Mouse (Mus musculus) cerebellum, postnatal 10 days (tissue): Measurements from ENCODE around the gene Tlr12.
"Not testable (repeated sequence)": the region's sequence is repeated elsewhere in the genome, so short reads cannot be mapped to it uniquely, and the experiment has no call there.

ENCODE experiments used
- DNase-seq, 2 experiments: peaks; one replicate each; pipeline ENCODE4 v3.0.0; 2021; ENCODE audit warnings: mixed read lengths in 2 of 2

Gene Tlr12

DNA sequence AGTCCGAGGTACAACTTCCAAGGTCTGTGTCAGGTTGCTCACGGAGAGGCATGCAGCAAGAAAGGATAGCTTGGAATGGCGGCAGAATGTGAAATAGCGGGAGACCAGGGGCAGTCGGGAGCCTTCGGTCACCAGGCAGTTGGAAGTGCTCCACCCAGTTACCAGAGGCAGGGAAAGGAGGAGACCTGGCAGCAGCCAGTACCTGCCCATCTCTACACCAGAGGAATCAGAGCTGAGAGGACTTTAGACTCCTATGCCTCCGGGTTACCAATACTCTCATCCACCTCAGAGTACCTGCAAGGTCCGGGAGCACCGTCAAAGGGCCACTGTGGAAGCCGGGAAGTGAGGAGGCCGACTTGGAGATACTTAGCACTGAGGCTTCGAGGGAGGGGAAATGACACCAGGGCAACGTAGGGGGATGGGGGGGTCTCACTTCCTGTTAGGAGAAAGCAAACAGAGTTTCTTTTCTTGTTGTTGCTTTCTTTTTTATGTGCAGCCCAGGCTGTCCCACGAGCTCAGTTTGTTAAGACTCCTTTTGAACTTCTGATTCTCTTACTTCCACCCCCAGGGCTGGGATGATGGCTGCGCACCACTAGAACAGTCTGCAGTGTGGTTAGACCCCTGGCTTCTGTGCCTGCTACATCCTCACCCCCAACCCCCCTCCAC lies at the start of gene Tlr12:
Gene Tlr12 (minus strand): TSS at position 374 of the 666 bp plus-strand sequence.
- DNase-seq: no peak

DNA sequence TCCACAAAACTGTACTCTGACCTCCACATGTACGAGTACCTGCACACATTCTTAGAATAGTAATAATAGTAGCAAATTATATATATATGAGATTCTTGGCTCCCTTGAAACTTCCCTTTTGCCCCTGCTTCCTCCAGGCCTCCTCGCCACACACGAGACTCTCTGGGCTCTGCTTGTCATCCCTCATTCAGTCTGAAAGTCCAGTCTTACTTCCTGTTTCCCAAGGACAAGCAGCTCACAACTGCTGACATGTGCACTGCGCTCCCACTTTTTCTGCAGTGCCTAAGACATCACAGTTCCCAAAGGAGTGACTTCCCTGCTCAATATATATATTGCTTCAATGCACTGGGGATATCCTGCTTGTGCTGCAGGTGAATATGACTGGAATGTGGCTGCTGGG lies 48.8 kb upstream of the Tlr12 start:
- DNase-seq: not testable (repeated sequence)

DNA sequence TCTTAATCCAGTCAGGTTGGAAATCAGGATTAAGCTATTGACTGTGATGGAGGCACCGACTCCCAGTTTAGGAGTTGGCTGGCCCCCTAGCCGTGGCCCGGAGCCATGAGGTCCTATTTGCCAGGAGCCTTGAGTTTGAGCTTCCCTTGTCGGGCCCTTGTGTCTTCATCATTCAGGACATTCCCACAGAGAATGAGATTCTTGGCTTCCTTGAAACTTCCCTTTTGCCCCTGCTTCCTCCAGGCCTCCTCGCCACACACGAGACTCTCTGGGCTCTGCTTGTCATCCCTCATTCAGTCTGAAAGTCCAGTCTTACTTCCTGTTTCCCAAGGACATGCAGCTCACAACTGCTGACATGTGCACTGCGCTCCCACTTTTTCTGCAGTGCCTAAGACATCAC lies 47.9 kb upstream of the Tlr12 start:
- DNase-seq: peak; percentile 78 to 85

DNA sequence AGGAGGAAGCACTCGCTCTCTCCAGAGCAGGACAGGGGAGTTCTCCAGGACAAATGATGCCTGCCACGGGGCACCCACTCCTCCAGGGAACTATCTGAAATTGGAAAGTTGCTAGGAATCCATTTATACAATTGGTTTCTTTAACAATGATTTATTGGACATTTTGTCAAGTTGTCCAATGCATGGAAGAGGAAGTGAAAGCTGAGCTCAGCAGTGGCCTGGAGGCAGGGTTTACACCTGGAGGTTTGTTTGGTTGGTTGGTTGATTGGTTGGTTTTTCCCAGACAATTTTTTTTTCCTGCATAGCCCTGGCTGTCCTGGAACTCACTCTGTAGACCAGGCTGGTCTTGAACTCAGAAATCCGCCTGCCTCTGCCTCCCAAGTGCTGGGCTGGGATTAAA lies 45.6 kb upstream of the Tlr12 start:
- no peak for DNase-seq

DNA sequence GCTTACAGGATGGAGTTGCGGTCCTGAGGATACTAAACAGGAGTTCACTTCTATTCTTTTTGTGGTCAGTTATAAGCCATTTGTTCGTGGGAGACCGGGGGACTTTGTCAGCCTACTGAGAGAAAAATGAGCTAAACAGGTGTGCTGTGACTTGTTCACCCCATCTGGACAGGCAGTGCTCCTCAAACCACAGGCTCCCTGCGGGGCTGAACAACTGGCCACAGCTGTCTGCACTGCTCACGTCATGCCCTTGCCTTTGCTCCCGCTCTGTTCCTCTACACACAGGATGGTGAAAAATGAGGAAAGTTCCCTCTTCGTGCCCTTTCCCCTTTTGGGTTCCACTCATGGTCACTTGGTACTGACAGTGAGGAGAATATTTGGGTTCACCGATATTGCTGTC lies 42.6 kb upstream of the Tlr12 start:
- no peak for DNase-seq

DNA sequence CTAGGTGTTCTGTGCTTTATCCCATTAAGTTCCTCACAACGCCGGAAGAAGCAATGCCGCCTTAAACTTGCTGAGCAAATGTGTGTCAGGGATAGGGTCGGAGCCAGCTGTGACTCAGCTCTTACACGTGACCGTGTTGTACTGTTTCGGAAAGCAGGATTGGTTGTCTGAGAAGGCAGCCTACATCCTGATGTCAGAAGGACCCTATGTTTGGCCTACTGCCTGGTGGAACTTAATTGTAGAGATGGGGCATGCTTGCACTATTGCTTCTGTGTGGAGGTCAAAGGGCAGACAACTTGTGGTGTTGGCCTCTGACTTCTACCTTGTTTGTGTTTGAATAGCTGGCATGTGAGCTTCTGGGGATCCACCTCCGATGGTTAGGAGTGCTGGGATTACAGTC lies 41.8 kb upstream of the Tlr12 start:
- no peak for DNase-seq

DNA sequence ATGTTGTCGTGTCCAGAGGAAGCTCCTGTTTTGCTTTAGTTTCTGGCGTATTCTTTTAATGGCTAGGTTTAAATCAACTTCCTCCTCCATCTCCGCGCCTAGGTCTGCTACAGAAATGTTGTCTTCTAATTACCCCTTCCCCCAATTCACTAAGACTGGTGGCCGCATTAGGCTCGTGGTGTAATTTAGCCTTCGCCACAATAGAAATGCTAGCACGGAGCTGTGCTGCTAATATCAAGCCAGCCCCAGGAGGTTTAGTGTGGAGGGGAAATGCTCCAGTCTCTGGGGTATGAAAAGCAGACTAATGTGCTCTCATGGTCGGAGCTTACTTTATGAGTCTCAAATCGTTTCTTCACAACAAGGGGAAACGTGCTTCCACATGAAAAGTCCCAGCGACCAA lies 37.0 kb upstream of the Tlr12 start:
- DNase-seq: peak in 1 of 2 experiments; percentile 45

DNA sequence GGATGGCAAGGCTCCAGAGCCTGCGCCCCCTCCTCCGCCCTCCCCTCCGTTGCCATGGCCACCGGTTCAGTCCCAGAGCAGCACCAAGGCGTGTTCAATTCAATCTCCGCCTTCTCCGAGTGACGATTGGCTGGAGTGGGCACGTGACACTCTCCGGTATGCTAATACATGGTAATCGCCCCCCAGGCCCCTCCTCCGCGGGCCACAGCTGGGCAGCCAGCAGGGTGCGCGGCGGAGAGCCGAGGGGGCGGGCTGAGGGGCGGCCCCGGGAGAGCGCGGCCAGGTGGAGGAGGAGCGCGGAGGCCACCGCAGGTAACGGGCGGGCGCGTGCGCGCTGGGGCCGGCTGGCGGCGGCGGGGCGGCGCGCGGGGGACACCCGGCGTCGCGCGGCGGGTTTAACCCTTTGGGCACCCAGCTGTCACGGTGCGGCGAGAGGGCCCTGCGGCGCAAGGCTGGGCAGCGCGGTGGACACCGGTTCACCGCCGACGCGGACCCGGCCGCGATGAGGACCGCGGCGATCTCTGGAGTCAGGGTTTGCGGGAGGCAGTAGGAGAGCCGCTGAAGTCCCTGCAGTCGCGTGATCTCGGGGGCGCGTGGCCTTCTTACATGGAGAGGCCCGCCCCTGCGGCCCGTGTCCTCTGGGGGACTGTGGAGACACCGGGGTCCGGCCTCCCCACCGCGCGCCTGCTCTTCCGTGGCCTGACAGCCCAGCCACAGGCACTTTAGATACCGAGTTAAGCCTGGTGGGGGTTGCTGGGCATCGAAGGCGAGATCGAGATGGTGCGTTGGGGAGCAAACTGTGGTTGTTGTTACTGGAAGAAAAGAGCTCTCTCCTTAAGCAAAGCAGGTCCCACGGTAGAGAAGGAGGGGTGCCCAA lies 36.3 kb upstream of the Tlr12 start, which contains the start of gene Phc2:
Gene Phc2 (plus strand): TSS at position 198 of the 877 bp plus-strand sequence.
- peak; percentile 97 to 98 for DNase-seq

DNA sequence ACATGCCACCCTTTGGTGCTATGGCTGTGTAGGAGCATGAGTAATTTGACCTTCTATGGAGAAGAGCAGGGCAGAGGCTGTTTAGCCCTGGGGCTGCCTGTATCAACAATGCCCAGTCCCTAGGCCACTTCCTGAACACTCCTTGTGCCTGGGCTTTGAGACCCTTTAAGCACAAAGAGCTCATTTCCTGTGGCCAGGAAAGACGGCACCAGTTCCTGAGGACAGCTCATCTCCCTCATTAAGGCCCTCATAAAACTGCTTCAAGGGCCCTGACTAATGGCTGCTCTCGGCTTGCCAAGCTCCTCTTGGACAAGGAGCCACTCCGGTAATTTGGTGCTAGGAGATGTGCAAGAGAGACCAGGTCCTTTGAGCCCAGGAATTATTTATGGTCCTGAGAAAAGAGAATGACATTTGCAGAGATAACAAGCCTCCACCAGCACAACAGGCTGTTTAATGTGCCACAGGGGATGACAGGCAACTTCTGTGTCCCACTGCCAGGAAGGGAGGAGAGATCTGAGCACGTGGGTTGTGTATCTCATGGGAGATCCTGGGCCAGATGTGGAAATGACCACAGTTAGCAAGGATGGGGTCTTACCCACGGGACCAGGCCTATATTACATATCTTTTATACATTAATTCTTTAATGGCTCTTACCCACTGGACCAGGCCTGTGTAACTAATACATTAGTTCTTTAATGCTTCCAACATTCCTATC lies 34.3 kb upstream of the Tlr12 start:
- peak in 1 of 2 experiments; percentile 25 for DNase-seq

DNA sequence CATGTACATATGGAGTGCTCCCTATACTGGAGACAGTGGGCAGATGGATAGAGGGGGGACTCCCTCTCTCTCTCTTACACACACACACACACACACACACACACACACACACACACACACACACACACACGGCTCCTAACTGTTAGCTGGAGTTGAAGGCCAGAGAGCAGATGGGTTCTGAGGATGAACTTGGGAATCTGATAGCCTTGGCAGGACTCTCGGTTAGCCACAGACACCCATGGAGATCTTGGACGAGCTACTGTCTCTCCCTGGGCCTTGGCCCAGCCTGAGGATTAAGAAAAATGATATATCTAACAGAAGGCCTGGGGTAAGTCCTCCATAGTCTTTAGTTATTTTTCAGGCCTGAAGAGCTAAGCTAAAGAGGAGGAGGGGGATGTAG lies 33.1 kb upstream of the Tlr12 start:
- peak; percentile 91 to 93 for DNase-seq

DNA sequence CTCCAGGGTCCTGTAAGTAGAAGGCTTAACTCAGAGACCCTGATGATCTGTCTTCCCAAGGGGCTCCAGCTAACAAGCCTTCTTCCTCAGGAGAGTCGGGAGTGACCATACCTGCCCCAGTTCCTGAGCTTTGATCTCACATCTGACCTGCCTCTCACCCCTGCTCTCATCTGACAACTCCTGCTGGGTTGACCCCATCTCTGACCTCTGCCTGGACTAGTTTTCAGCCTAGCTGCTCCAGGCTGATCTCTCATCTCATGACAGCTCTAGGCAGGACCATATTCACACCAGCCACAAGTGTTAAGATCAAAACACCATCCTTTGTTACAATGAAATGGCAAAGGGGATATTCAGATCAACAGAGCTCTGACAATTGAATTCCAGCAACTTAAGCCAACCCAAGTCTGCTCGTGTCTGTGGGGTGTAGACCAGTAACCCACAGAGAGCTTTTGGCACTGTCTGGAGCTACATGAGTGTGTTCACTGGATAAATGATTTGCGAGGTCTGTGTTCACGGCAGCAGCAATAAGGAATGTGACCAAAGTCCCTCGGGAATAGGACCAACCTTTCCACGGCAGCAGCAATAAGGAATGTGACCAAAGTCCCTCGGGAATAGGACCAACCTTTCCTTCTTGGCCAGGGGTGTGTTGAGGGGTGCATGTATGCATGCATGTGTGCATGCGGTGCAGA lies 30.3 kb upstream of the Tlr12 start:
- no peak for DNase-seq

DNA sequence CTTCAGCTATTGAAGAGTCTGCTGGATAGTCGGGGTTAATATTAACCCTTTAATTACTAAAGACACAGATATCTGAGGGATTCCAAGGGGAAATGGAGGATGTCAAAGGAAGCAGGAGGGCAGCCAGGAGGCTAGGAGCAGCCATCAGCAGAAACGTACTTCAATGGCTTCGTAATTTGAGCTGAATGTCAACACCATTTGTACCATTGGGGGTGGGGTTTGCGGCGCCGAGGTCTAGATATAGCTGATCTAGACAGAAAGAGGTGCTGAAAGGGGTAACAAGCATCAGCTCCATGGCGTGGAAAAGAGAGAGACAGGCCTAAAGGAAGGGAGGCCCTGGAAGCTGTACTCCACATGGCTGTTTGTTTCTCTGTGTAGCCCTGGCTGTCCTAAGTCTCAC lies 28.3 kb upstream of the Tlr12 start:
- DNase-seq: no peak

DNA sequence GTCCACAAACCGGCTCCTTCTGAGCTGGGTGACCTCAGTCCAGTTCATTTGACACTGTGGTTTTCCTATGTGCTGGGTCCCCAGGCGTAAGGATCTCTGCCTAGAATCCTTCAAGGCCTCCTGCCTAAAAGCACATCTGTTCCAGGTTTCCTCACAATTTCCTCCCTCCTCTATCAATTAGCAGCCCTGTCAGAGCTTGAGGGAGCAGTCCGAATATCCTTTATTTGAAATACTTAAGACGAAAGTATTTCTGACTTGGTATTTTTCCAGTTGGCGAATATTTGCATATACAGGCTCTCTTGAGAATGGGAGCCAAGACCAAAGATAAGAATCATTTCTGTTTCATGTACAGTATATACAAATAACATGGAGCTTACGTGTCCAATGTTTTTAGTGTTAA lies 27.5 kb upstream of the Tlr12 start:
- no peak for DNase-seq

DNA sequence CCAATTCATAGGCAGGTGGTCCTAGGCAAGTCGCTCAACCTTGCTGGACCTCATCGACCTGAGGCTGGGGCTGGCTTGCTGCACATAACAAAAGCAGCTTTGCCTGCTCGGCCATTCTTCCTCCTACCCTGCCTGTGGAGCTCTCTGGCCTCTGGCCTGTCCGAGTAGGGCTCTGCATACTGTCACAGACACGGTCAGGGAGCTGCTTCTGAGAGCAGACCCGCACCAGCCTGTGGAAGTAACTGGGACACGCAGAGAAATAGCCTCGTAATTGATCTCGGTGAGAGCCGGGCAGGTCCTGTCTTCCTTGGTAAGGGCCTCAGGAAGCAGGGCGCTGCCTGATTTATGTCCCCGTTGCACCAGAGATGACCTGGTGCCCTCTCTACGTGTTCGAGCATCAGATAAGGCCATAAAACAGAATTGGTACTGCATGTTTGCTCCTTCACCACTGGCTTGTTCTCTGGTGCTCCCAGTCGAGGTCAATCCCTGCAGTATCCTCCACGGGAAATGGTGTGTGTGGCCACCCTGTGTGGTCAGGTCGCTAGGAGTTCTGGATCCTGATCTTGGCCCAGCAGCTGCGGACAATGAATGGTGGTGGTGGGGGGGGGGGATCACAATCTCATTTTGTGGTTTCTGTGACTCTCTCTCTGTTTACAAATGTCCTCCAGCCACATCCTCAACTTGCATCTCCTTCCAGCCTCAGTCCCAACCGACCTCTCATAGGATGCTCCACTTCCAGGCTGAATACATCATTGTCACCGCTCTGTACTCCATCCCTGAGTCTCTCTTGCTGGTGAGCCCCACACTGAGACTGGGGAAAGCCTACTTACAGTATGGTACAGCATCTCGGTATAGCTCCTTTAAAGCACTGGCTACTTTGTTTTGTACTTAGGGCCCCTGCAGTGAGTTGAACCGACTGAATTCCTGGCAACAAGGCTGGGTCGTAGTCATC lies 23.6 kb upstream of the Tlr12 start:
- no peak for DNase-seq

DNA sequence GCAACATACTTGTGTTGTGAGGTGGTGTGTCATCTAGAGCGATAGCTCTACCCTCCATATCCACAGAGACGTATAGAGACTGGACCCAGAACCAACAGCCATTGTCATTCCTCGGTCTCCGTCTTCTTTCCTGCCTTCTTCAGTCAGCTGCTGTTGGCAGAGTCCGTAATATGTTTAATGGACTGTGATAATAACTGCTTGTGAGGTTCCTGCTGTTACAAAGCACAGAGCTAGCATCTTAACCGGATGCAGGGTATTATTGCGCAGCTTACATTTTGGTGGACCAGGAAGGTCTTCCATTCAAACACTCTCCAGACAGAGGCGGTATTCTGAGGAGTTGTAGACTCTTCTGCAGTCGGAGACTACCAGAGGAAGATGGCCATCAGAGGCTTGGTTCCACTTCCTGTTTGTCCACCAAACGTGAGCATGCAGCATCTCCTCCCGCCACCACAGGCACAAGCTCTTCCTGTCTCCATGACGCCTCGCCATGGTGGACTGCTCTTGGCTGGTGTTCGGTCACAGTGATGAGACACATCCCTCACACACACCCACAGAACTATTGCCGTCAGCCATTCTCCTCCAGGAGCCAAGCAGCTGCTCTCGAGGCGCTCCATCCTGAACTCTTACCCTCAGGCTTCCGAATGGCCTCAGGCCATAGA lies 20.0 kb upstream of the Tlr12 start:
- DNase-seq: peak; percentile 24 to 43

DNA sequence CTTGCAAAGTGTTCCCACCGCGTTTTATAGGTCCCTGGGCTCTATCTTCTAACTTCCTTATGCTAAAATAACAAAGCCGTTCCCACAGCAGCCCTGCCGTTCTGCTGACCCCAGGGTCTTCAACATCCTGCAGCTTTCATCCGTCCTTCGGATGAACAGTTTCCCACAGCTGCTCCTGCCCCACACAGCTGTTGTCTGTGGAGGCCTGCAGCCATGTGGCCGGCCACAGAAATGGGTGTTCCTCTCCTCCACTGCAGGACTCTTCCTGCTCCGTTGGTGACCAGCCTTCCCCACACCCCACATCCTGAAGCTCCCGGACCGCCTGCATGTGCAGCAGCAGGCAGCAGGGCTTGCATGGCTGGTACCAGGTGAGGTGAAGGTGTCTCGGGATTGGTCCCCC lies 18.8 kb upstream of the Tlr12 start:
- no peak for DNase-seq

DNA sequence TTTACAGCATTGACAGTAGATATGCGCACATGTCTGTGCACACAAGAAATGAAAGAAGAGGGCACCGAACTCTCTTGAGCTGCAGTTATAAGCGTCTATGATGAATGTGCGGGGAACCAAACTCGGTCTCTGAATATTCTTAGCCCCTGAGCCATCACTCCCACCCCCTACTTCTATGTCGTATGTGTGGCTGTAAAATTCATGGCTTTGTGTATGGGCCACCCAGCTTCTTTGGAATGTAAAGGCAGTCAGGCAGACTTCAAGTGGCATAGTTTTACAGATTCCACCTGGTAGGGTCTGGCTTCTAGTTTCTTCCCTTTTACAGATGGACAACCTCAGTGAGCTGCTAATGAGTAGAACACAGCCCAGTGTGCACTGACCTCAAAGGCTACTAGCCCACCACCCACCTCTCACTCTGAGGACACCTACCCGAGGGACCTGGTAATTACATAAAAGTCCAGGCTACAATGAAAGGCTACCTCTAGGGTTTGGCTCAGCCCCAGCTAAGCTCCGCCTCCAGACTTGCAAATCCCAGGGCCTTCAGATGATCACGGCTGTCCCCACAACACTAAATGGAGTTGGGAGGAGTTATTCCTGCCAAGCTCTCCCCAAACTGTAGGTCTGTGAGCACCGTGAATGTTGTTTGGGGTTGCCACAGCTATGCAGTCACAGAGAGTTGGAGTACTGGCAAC lies 17.6 kb upstream of the Tlr12 start:
- no peak for DNase-seq

DNA sequence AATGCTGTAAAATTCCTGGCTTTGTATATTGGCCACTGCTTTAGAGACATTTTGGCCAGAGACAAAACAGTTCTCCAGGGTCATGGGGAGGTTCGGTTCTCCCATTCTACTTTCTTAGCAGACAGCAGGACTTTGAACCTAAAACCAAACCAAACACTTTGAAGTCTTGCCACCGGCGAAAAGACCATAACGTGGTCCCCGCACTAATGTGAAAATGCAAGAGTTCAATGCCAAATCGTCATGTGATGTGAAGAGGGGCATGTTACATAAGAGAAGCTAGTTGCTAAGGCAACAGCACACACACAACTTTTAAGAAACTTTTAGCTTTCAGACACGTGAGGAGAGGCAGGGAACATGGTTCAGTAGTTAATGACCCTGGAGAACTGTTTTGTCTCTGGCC lies 17.0 kb upstream of the Tlr12 start:
- DNase-seq: no peak

DNA sequence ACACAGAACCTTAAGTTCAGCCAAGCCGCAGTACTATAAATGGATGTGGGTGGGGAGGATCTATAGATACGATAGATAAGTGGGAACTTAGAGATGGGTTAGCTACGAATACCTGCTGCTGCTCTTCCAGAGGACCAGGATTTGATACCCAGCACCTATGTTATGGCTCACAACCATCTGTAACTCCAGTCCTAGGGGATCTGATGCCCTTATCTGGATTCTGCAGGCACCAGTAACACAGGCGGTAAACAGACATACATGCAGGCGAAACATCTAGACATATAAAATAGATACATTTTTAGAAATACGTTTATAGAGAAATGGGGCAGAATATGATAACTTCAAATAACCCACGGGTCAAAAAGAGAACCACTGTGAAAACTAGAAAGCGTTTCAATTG lies 2.7 kb upstream of the Tlr12 start:
- no peak for DNase-seq

DNA sequence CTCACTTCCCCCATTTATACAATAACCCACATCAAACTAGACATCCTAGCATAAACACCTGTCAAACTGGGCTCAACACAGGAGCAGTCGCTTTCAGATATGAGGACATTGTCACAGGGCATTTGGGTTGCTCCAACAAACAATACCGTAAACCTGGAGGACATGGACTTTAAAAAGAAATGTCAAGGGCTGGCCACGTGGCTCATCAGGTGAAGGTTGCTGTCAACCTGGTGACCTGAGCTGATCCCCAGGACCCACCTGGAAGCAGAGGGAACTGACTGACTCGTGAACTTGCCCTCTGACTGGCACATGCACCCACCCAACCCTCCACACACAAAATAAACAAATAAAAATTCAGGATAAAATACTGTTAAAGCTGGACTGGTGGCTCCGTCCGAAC lies 2.2 kb upstream of the Tlr12 start:
- DNase-seq: no peak

DNA sequence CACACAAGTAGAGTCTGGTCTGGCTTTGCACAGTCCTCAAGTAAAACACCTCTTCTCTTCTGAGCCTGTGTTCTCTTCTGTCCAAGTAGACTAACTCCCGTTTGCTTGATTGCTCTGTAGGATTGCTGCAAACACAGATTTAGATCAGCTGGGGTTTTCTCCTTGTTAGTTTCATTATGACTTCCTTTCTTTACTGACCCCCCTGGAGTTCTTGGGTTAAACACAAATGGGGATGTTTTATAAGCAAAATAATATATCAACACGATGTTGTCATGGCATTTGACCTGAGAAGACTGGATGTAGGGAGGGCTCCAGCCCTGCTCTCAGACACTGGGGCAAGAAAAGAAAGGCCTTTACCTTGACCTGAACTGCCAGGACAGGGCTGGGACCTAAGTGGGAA lies 544 bp upstream of the Tlr12 start:
- DNase-seq: no peak
